Mouse (Mus musculus) lung, embryonic 15.5 days (tissue): ENCODE results near the gene Hacd1. TPM values are rescaled to one million over a fixed set of nuclear protein-coding genes. Genes with fewer than 3 reads are reported as not detected.
A peak's percentile ranks its signal among the peaks of the same experiment; 100 is the strongest.
"Not testable (repeated sequence)": the region's sequence is repeated elsewhere in the genome, so short reads cannot be mapped to it uniquely, and the experiment has no call there.

Source experiments
- ATAC-seq: fragments of 200-750 bp; cut with Nextera tagmentation; 2 replicates; pipeline ENCODE4 v1.8.0; 2017; ENCODE audit warnings: moderate number of reproducible peaks, borderline replicate concordance; ENCODE audit not compliant: low FRiP score, low TSS enrichment; ENCODE audit errors: extremely low read depth
- H3K27ac ChIP-seq: fragments of 300-500 bp; sonication (generic); 2 replicates; pipeline ENCODE4 v1.5.1; 2015; ENCODE audit warnings: moderate library complexity, mild to moderate bottlenecking, inconsistent platforms
- H3K27me3 ChIP-seq: fragments of 300-500 bp; sonication (generic); 2 replicates; pipeline ENCODE4 v1.6.1; 2015; ENCODE audit warnings: inconsistent platforms
- H3K36me3 ChIP-seq: fragments of 300-500 bp; sonication (generic); 2 replicates; pipeline ENCODE4 v1.6.1; 2015; ENCODE audit warnings: inconsistent platforms
- H3K4me1 ChIP-seq: fragments of 300-500 bp; sonication (generic); 2 replicates; pipeline ENCODE4 v1.6.1; 2015; ENCODE audit warnings: inconsistent platforms
- H3K4me2 ChIP-seq: fragments of 300-500 bp; sonication (generic); 2 replicates; pipeline ENCODE4 v1.6.1; 2015; ENCODE audit warnings: inconsistent platforms, mild to moderate bottlenecking, moderate library complexity
- H3K4me3 ChIP-seq: fragments of 300-500 bp; sonication (generic); 2 replicates; pipeline ENCODE4 v1.5.1; 2015; ENCODE audit warnings: mild to moderate bottlenecking, inconsistent platforms
- H3K9ac ChIP-seq: fragments of 300-500 bp; sonication (generic); 2 replicates; pipeline ENCODE4 v1.6.1; 2015; ENCODE audit warnings: inconsistent platforms
- H3K9me3 ChIP-seq: fragments of 300-500 bp; sonication (generic); 2 replicates; pipeline ENCODE4 v1.6.1; 2016; ENCODE audit warnings: inconsistent platforms
- WGBS: fragments of 180-500 bp; shearing (Covaris S2); methylation state at CpG from one replicate; pipeline ENCODE4 v1.1.7; 2015; 5-methylcytosine and 5-hydroxymethylcytosine counted together
- polyA plus RNA-seq: library from polyadenylated mRNA; unstranded; fragments of >200 nt; fragmentation: Nextera tagmentation; extraction: Ambion mirVana; gene quantifications from 2 replicates; pipeline ENCODE4 v1.2.1, GENCODE M21; 2015

The Hacd1 gene
- polyA plus RNA-seq, result 87.7 and 94.3 TPM in 2 replicates

DNA sequence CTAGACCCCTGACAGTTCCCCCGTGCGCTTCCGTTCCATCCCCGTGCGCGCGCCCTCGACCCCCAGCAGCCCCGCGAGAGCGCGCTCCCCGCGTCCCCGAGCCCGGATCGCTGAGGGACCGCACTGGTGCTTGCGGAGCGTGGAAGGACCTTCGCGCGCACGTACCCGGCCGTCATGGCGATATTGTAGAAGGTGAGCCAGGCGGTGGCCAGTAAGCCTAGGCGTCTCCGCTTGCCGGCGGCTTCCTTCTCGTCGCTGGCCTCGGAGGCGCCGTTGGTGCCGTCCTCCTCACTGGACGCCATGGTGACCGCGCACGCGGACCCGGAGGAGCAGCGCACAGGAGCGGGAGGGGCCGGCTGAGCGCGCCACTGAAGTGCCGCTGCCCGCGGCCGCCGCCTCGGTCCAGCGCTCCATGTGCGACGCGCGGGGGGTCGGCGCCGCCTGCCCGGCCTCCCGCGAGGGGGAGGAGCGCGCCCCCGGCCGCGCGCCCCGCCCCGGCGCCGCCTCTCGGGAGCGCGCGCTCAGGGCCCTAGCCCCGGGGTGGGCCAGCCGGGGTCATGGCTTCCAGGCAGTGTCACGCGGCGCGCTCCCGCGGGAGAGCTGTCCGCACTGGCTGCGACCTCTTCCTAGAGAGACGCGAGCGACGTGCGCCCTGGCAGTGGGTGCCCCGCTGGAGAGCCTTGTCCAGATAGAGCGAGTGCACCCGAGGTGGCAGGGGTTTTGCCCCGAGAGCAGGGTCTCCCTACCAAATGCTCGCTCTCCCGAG is at the start of gene Hacd1:
Hacd1 (minus strand) TSS at position 570 of the 766 bp plus-strand sequence.
- Histone ChIP-seq H3K27me3 (no peaks in the 10 kb centered on the region), H3K27ac (peak within 1 kb of the TSS; percentile 93), H3K36me3 (no peaks in the 10 kb centered on the region), H3K4me1 (peaks cover 10% of the 10 kb centered on the region; the same call in 1 of the 2 replicates), H3K4me3 (peak within 1 kb of the TSS; percentile 83), H3K9me3 (no peaks in the 10 kb centered on the region), H3K9ac (peak within 1 kb of the TSS; percentile 67), H3K4me2 (peak within 1 kb of the TSS; percentile 80)
- peak; percentile 90 for ATAC-seq
- WGBS, result under 1% methylated on average over 90 of the region's 101 CpGs

DNA sequence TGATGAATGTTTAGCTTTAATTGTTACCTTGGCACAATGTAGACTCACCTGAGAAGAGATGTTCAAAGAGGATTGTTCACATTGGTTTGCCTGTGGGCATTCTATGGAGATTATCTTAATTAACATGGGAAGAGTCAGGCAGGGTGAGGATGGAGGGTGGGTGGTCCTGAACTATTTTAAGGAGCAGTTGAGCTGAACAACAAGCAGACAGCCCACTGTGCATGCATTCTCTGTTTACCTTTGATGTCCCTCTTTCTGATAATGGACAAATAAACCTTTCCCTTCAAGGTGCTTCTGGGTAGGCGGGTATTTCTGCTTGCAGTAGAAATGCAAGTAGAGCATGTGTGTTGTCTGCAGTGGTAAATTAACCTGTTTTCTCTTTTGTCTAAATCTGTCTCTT is 48.0 kb upstream of the Hacd1 start:
- no peak for ATAC-seq
- Histone ChIP-seq H3K9me3 (no peaks in the 10 kb centered on the region), H3K27me3 (no peaks in the 10 kb centered on the region), H3K4me2 (no peak overlapping the region), H3K4me1 (no peaks in the 10 kb centered on the region), H3K27ac (no peak overlapping the region), H3K4me3 (no peak overlapping the region), H3K9ac (no peak overlapping the region), H3K36me3 (no peaks in the 10 kb centered on the region)
- WGBS, result 100% methylated on average over 1 of the region's 1 CpGs

DNA sequence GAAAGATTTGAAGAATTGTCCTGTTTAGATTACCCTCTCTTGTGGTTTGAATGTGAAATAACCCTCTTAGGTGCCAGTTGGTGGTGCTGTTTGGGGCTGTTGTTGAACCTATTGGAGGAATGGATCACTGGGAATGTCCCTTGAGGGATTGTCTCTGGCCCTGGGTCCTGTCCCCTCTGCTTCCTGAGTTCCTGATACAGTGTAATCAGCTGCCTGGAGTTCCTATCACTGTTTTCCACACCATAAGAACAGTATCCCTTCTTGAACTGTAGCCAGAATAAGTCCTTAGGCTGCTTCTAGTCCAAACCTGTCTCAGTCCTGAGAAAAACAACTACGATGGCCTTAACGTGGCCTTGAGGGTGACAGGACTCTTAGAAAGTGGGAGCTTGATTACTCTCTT is 46.7 kb upstream of the Hacd1 start:
- Histone ChIP-seq H3K9ac (no peak overlapping the region), H3K4me3 (no peak overlapping the region), H3K9me3 (no peaks in the 10 kb centered on the region), H3K27me3 (no peaks in the 10 kb centered on the region), H3K4me2 (no peak overlapping the region), H3K36me3 (no peaks in the 10 kb centered on the region), H3K27ac (no peak overlapping the region), H3K4me1 (no peaks in the 10 kb centered on the region)
- WGBS, result 76% methylated on average over 2 of the region's 2 CpGs
- ATAC-seq, result no peak

DNA sequence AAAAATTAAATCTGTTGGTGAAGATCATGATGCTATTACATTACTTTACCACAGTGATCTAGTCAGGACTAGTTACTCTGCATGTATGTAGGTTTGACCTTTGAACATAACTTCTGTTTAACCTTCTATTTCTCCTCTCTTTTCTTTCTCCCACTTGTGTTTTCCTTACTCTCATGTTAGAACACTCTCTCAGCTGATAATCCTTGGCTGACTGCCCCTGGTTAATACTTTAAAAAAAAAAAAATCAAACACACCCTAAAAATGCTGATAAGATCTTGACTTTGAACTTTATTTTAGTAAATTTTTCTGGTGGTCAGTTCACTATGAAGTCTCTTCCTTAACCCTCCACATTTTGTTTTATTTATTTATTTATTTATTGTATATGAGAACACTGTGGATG is 44.6 kb upstream of the Hacd1 start:
- H3K9ac ChIP-seq, result no peak overlapping the region
- H3K27ac ChIP-seq, result no peak overlapping the region
- no peak overlapping the region for H3K4me2 ChIP-seq
- no peaks in the 10 kb centered on the region for H3K27me3 ChIP-seq
- H3K4me3 ChIP-seq, result no peak overlapping the region
- H3K4me1 ChIP-seq, result no peaks in the 10 kb centered on the region
- no peaks in the 10 kb centered on the region for H3K9me3 ChIP-seq
- no peak for ATAC-seq
- no peaks in the 10 kb centered on the region for H3K36me3 ChIP-seq

DNA sequence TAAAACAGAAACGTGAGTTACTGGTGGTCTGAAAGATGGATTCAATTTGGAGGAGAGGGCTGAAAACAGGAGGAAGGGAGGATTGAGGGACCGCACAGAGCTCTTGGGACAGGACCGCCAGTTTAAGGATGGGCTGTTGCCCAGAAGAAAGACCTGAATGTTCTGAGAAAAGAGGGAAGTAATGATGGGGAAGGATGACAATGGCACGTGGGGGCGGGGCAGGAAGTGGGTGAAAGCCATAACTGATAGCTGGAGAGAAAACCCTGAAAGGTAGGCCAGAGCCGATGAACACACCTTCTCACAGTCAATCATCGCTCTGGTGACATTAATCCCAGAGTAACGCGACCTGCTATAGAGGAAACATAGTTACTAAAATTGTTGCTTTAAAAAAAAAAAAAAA is 22.6 kb upstream of the Hacd1 start:
- H3K27ac ChIP-seq, H3K4me2 ChIP-seq, H3K27me3 ChIP-seq, H3K36me3 ChIP-seq, ATAC-seq, H3K4me3 ChIP-seq, H3K9ac ChIP-seq, H3K9me3 ChIP-seq: not testable (repeated sequence)
- 84% methylated on average over 9 of the region's 9 CpGs for WGBS
- peaks cover 18% of the 10 kb centered on the region for H3K4me1 ChIP-seq

DNA sequence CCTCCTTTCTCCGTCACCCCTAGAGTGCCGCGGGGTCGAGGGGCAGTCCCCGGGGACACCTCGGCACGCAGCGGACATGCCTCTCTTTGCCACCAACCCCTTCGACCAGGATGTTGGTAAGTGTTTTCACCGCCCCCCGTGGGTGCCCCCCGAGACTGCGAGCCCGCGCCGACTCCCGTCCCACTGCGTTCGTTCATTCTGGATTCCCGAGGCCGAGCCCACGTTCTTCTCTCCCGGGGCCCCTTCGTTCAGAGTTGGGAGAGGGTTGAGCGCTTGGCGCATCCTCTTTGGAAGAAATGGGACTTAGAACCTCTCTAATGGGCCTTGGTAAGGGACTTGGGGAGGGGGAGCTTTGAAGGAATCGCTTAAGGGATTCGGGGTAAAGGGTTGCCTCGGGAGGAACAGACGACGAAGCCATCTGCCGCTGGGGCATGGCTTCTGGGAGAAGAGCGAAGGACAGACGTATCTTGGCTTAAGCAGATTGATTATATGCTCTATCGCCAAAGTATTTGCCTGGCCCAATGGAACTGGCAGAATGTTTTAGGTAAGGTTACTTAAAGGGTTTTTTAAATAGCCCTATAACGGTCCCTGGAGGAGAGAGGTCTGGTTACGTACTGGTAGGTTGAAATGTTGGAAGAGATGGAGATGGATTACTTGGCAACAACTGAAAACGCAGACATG is 18.4 kb upstream of the Hacd1 start:
- no peaks in the 10 kb centered on the region for H3K9me3 ChIP-seq
- H3K4me3 ChIP-seq, result peak overlapping the region; percentile 74
- no peak for ATAC-seq
- no peaks in the 10 kb centered on the region for H3K27me3 ChIP-seq
- WGBS, result 1% methylated on average over 38 of the region's 38 CpGs
- no peaks in the 10 kb centered on the region for H3K36me3 ChIP-seq
- peaks cover 22% of the 10 kb centered on the region for H3K4me1 ChIP-seq
- peak overlapping the region; percentile 81 for H3K9ac ChIP-seq
- H3K4me2 ChIP-seq, result peak overlapping the region; percentile 68
- H3K27ac ChIP-seq, result peak overlapping the region; percentile 93

DNA sequence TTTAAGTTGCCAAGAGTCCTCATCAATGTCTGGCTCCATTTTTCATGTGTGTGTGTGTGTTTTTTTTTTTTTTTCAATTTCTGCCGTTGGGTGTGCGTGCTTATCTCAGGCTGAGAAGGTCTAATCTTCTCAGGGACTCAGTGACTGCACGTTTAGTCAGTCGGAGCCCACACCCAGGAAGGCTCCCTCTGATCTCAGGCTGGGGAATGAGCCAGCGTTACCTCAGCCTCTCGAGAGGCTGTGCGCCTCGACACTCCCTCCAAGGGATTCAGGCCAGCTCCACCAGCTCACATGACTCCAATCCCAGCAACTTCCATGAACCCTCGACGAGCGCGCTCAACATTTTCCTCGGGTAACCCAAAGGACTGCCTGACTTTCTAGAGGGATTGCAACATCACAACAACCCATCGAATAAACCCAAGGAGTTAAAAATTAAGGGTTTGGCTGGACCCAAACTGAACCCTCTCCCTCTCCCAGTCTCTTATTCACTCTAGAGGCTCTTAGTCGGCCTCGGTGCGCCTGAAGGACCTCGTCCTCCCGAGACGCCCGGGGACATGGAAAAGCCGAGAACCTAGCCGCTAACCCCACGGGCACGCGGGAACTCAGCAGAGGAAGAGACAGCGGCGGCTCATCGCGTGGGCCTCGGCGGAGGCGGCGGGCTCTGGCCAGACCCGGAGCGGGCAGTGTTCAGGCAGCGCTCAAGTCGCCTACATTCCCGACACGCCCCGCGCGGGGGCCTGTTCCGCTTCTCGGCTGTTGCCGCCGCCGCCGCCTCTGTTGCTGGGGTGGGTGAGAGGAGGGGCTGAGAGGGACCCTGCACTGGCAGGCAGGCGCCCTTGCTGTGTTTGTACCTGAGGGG is 17.7 kb upstream of the Hacd1 start, which contains the start of gene Stam:
Stam (plus strand) TSS at position 737 of the 859 bp plus-strand sequence.
- Histone ChIP-seq H3K27ac (peak within 1 kb of the TSS; percentile 93), H3K4me3 (peak within 1 kb of the TSS; percentile 74), H3K9me3 (no peaks in the 10 kb centered on the region), H3K4me1 (peaks cover 22% of the 10 kb centered on the region), H3K27me3 (no peaks in the 10 kb centered on the region), H3K9ac (peak within 1 kb of the TSS; percentile 81), H3K36me3 (no peaks in the 10 kb centered on the region), H3K4me2 (peak within 1 kb of the TSS; percentile 68)
- WGBS, result under 1% methylated on average over 49 of the region's 50 CpGs
- ATAC-seq, result peak; percentile 93

DNA sequence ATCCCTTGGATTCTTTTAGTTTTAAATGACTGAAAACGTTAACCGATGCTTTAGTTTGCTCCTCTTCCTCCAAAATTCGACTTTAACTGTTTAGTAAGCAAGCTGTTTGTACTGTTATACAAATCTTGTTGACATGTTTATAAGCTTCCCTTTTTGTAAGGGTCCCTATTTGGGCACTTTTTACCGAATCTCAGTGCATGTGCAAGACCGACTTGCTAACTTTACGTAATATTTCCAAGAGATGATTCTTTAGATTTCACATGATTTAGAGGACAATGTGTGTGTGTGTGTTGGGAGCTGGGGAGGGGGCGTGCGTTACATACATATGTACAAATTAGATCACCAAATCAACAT is 17.1 kb upstream of the Hacd1 start:
- Histone ChIP-seq H3K27me3 (no peaks in the 10 kb centered on the region), H3K27ac (peak overlapping the region; percentile 93), H3K9ac (peak overlapping the region; percentile 81), H3K36me3 (no peaks in the 10 kb centered on the region), H3K4me2 (peak overlapping the region; percentile 68), H3K9me3 (no peaks in the 10 kb centered on the region), H3K4me1 (peaks cover 22% of the 10 kb centered on the region), H3K4me3 (peak overlapping the region; percentile 74)
- 8% methylated on average over 8 of the region's 8 CpGs for WGBS
- no peak for ATAC-seq

DNA sequence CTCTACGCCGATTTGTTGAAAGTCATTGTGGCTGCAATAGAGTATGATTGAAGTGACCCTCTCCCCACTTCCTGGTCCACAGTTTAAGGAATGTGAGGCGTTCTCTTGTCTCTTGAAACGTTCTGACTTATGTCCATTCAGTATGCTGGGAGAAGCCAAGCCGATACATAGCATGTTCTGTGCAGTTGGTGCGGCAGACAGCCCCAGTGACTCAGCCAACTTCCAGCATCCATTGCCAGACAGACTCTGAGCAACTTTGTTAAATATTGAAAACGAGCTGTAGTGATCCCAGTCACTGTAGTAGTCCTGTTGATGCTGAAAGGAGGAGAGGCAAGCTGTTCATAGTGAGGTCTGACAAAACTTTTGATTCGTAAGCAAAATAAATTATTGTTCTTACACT is 14.5 kb upstream of the Hacd1 start:
- Histone ChIP-seq H3K36me3 (no peaks in the 10 kb centered on the region), H3K4me3 (no peak overlapping the region), H3K9me3 (no peaks in the 10 kb centered on the region), H3K4me2 (no peak overlapping the region), H3K4me1 (peaks cover 17% of the 10 kb centered on the region), H3K27me3 (no peaks in the 10 kb centered on the region), H3K9ac (no peak overlapping the region), H3K27ac (no peak overlapping the region)
- no peak for ATAC-seq
- 75% methylated on average over 8 of the region's 8 CpGs for WGBS

DNA sequence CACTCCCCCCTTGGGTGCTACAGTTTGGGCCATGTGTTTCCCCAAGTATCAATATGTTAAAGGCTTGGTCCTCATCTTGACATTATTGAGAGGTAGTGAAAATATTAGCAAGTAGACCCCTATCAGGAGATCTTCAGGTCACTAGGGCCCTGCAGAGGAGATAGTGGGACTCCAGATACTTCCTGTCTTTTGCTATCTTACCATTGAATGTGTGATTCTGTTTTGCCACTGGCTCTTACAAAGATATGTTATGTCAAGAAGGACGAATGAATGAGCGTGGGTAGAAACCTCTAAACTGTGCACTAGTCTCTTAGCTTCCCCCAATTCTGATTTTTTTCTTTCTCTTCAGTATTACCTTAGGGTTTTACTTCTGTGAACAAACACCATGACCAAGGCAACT is 13.1 kb upstream of the Hacd1 start:
- Histone ChIP-seq H3K27me3 (no peaks in the 10 kb centered on the region), H3K4me1 (peaks cover 8% of the 10 kb centered on the region; the same call in 1 of the 2 replicates), H3K27ac (no peak overlapping the region), H3K36me3 (no peaks in the 10 kb centered on the region), H3K9me3 (no peaks in the 10 kb centered on the region), H3K4me3 (no peak overlapping the region), H3K9ac (no peak overlapping the region), H3K4me2 (no peak overlapping the region)
- WGBS, result 87% methylated on average over 2 of the region's 2 CpGs
- ATAC-seq, result no peak

DNA sequence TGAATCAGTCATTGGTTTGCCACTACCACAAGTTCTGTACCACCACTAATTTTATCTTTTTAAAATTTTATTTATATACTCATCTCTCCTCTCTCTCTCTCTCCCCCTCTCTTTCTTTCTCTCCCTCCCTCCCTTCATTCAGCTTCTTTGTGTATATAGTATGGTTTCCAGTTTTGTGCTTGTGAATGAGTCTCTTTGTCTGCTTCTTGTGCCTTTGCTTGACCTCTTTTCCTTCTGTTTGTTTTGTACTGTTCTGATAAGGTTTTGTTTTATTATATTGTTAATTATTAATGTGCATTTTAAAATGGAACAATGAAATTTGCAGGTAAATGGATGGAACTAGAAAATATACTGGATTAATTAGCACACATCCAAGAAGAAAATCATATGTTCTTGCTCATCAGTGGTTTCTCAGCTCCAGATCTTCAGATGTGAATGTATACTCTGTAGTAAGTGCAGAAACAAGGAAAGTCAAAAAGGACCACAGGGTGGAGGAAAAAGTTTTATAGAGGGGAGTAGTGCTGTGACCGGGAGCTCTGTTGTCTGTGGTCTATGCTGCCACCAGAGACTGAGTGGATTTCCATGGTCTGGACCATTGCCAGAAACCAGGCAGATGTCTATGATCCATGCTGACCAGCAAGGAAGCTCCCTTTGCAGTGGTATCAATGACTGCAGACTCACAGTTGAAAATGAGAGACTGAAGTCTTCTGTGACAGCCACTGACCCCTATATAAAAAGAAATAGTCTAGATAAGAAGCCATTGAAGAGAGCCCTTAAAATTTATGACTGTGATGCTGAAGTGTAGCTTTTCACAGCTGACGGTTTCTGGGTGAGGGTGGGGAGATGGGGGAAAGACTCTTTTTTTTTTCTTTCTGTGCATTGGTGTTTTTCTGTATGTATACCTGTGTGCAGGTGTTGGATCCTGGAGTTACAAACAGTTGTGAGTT is 10.0 kb upstream of the Hacd1 start:
- Histone ChIP-seq H3K36me3 (no peaks in the 10 kb centered on the region), H3K27me3 (no peaks in the 10 kb centered on the region)
- WGBS, result 37% methylated on average over 2 of the region's 2 CpGs

More for the DNA sequence above, 10.0 kb upstream of the Hacd1 start:
- ATAC-seq, result no peak
- Histone ChIP-seq H3K4me3 (no peak overlapping the region), H3K4me1 (peaks cover 4% of the 10 kb centered on the region; the same call in 1 of the 2 replicates), H3K9ac (no peak overlapping the region), H3K9me3 (no peaks in the 10 kb centered on the region), H3K4me2 (no peak overlapping the region), H3K27ac (peak overlapping the region; percentile 44; the same call in 1 of the 2 replicates)
